8 mouse cellular contexts compared by ENCODE assay signal in the genomic region with DNA sequence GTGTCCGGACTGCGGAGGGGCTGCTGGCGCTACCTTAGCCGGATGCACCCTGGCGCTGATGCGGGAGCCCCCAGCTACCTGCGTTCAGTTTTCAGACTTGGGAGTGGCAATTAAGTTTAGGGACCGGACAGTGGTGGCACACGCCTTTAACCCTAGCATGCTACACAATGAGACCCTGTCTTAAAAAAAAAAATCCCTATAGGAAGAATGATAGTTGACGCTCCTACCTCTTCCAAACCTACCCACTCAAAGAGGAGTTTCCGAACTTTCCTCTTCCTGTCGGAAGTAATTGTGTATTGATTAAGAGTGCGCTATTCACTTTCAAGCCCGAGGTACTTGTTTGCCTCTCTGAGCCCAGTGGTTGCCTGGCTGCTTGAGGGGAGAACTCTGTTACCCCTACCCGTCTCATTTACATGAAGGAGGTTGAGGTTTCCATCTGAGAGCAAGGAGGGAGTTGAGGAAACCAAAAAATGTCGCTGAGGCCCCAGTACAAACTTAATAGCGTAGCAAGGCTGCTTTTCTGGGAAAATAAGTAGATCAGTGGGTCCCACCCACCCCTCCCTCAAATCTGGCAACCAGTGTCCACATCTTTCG. TPM values are rescaled to one million over a fixed set of nuclear protein-coding genes. Genes with fewer than 3 reads are reported as not detected.
A peak's percentile ranks its signal among the peaks of the same experiment; 100 is the strongest.
DNase-seq lines count a peak whose midpoint lies in the region; ATAC-seq and TF ChIP-seq lines count a peak whose summit lies in the region.

No protein-coding gene starts in this region.

- WGBS in embryonic facial prominence, embryonic 12.5 days, result 2% methylated on average over 18 of the region's 18 CpGs
- WGBS in intestine, embryonic 14.5 days, result 5% methylated on average over 18 of the region's 18 CpGs

- peak overlapping the region; percentile 54 for H3K4me3 ChIP-seq in left cerebral cortex, adult 2 months
- peak overlapping the region; percentile 70 for H3K4me3 ChIP-seq in embryonic facial prominence, embryonic 12.5 days
- peak overlapping the region; percentile 91 for H3K4me3 ChIP-seq in intestine, embryonic 14.5 days (ENCODE audit: low read depth, low read length)
- peak overlapping the region; percentile 57 for H3K4me3 ChIP-seq in myocyte

- no peaks in the 10 kb centered on the region for H3K9me3 ChIP-seq in embryonic facial prominence, embryonic 12.5 days
- no peaks in the 10 kb centered on the region for H3K9me3 ChIP-seq in intestine, embryonic 14.5 days (ENCODE audit: control insufficient read depth, low read length)

- H3K79me2 ChIP-seq in myocyte (ENCODE audit: control insufficient read depth, insufficient read depth), result peaks cover 51% of the 10 kb centered on the region

- H3K27ac ChIP-seq in left cerebral cortex, adult 2 months, result peak overlapping the region; percentile 77
- H3K27ac ChIP-seq in embryonic facial prominence, embryonic 12.5 days, result peak overlapping the region; percentile 91
- peak overlapping the region; percentile 83; the same call in 1 of the 2 replicates for H3K27ac ChIP-seq in intestine, embryonic 14.5 days (ENCODE audit: low read depth)

- H3K9ac ChIP-seq in embryonic facial prominence, embryonic 12.5 days, result peak overlapping the region; percentile 87
- peak overlapping the region; percentile 79 for H3K9ac ChIP-seq in intestine, embryonic 14.5 days (ENCODE audit: low read length)

- H3K36me3 ChIP-seq in embryonic facial prominence, embryonic 12.5 days, result no peaks in the 10 kb centered on the region
- H3K36me3 ChIP-seq in intestine, embryonic 14.5 days (ENCODE audit: control insufficient read depth, insufficient read depth, low read length), result no peaks in the 10 kb centered on the region
- no peaks in the 10 kb centered on the region for H3K36me3 ChIP-seq in myocyte (ENCODE audit: control insufficient read depth, insufficient read depth)

- H3ac ChIP-seq in myocyte (ENCODE audit: control insufficient read depth, insufficient read length), result peak overlapping the region; percentile 42

- no peak for TF ChIP-seq CTCF in left cerebral cortex, adult 2 months (IDR thresholded peaks at IDR 0.05)

- peak overlapping the region; percentile 57 for H3K4me2 ChIP-seq in embryonic facial prominence, embryonic 12.5 days (replicated peaks)
- peak overlapping the region; percentile 78 for H3K4me2 ChIP-seq in intestine, embryonic 14.5 days (ENCODE audit: low read length)
- peak overlapping the region; percentile 77 for H3K4me2 ChIP-seq in myocyte (ENCODE audit: low read depth)

- peaks cover 35% of the 10 kb centered on the region for H3K4me1 ChIP-seq in embryonic facial prominence, embryonic 12.5 days
- H3K4me1 ChIP-seq in intestine, embryonic 14.5 days (replicated peaks; ENCODE audit: control insufficient read depth, insufficient read depth, low read length), result peaks cover 29% of the 10 kb centered on the region

- TF ChIP-seq POLR2A in myocyte (IDR thresholded peaks at IDR 0.05; ENCODE audit: insufficient read length, low read depth), result no peak

- intact Hi-C loops in left cerebral cortex, adult 2 months (cut with DNase I), result loop anchor here (5.0 kb wide), 1 partner anchor 47 kb away; no protein-coding TSS in a partner anchor

- DNase-seq in left cerebral cortex, adult 2 months (ENCODE audit: extremely low spot score in 1 of 2, low spot score in 2 of 2), result no peak
- no peak for DNase-seq in left cerebral cortex, adult 9 months (ENCODE audit: low spot score in 2 of 2)
- DNase-seq in intestine, embryonic 14.5 days (ENCODE audit: low spot score), result no peak
- no peak for DNase-seq in yolk sac, embryonic 10.5 days (ENCODE audit: low spot score)
- DNase-seq in urinary bladder, postnatal 14 days (ENCODE audit: low spot score), result no peak

- no peaks in the 10 kb centered on the region for H3K27me3 ChIP-seq in embryonic facial prominence, embryonic 12.5 days
- H3K27me3 ChIP-seq in intestine, embryonic 14.5 days (replicated peaks; ENCODE audit: control insufficient read depth, insufficient read depth, low read length), result no peaks in the 10 kb centered on the region
- no peaks in the 10 kb centered on the region for H3K27me3 ChIP-seq in myocyte (ENCODE audit: control insufficient read depth, insufficient read depth, insufficient read length)

- no peak; the same call in 1 of the 2 replicates for ATAC-seq in embryonic facial prominence, embryonic 12.5 days (ENCODE audit: insufficient number of reproducible peaks, insufficient read depth, low FRiP score, low TSS enrichment)
- ATAC-seq in intestine, embryonic 14.5 days (replicated peaks; ENCODE audit: low FRiP score, low TSS enrichment, low read depth), result no peak
- ATAC-seq in monocyte, adult 5-6 weeks (replicated peaks; ENCODE audit: insufficient number of reproducible peaks, low FRiP score, low TSS enrichment, poor library complexity, severe bottlenecking), result no peak

TF ChIP-seq in myocyte, 11 proteins besides CTCF, POLR2A, EP300 and RAD21:
- TF ChIP-seq REST (IDR thresholded peaks at IDR 0.05; ENCODE audit: insufficient read depth, insufficient read length) (no peak), E2F4 (IDR thresholded peaks at IDR 0.05; ENCODE audit: insufficient read depth) (no peak), MAX (IDR thresholded peaks at IDR 0.05; ENCODE audit: low read depth) (no peak), TCF3 (IDR thresholded peaks at IDR 0.05; ENCODE audit: insufficient read length, low read depth) (no peak), MYOD1 (IDR thresholded peaks at IDR 0.05; ENCODE audit: control insufficient read depth in 1 of 3, insufficient read length in 2 of 3, low read depth in 2 of 3) (no peak), CEBPB (IDR thresholded peaks at IDR 0.05; ENCODE audit: insufficient read depth, poor library complexity, severe bottlenecking) (no peak), POLR2AphosphoS2 (IDR thresholded peaks at IDR 0.05; ENCODE audit: insufficient read length, low read depth) (no peak)

RNA-seq across cellular contexts. Expression of a gene that starts 1.1 kb away (rescaled TPM):
- total RNA-seq in left cerebral cortex, adult 2 months (2021), result 10 to 100 TPM; 36.0 to 36.8 TPM
- 120 and 130 TPM in 2 replicates for polyA plus RNA-seq in embryonic facial prominence, embryonic 12.5 days (2016; fragmentation: Nextera tagmentation; extraction: Ambion mirVana)
- polyA plus RNA-seq in intestine, embryonic 14.5 days (2014; fragmentation: Nextera tagmentation; extraction: Ambion mirVana), result 23.7 and 41.4 TPM in 2 replicates
- polyA plus RNA-seq in myocyte (2012; fragmentation: generic; extraction: Trizol), result 114 TPM
- 77.9 to 109 TPM (median 85.1 TPM) in 3 replicates for total RNA-seq in monocyte, adult 5-6 weeks (2017)

RNA-seq across cellular contexts. Expression of a gene that starts 36.8 kb away (rescaled TPM):
- total RNA-seq in left cerebral cortex, adult 2 months (2021), result under 1 TPM; 0.12 to 0.23 TPM
- polyA plus RNA-seq in embryonic facial prominence, embryonic 12.5 days (2016; fragmentation: Nextera tagmentation; extraction: Ambion mirVana), result 0.17 and 0.19 TPM in 2 replicates
- polyA plus RNA-seq in intestine, embryonic 14.5 days (2014; fragmentation: Nextera tagmentation; extraction: Ambion mirVana), result 103 and 105 TPM in 2 replicates
- 0.05 TPM for polyA plus RNA-seq in myocyte (2012; fragmentation: generic; extraction: Trizol)
- 0.11 to 1.6 TPM (median 1.4 TPM) in 3 replicates for total RNA-seq in monocyte, adult 5-6 weeks (2017)

Comparison
In these comparisons a context has a peak if more than half of its experiments do, and no peak if none do; other contexts are left out.
1. RNA of a gene that starts 36.8 kb away (polyA plus RNA-seq): 103 to 105 TPM in intestine, embryonic 14.5 days; 0.17 to 0.19 TPM in embryonic facial prominence, embryonic 12.5 days and 0.05 TPM in myocyte (single experiment); every median in the first group is over 10 times any median in the second.
2. Peak in every context shown above with its lines, with median percentiles within 50 percentile points of each other: H3K27ac ChIP-seq, H3K4me3 ChIP-seq and H3K4me2 ChIP-seq.